Mouse (Mus musculus) megakaryocyte, embryonic 14.5 days (primary cell): ENCODE data around the gene Sdk2.

Source experiments
- FLI1 ChIP-seq: IDR thresholded peaks from 2 replicates; pipeline ENCODE4 v1.6.1; 2012; ENCODE audit warnings: low read length, inconsistent platforms, mixed read lengths
- GATA1 ChIP-seq: IDR thresholded peaks from 3 replicates; pipeline ENCODE4 v1.6.1; 2012; ENCODE audit warnings: mixed read lengths, low read length, inconsistent platforms, borderline replicate concordance

GRCm38 (mm10) chr11:113806382-113807077 lies 260.3 kb downstream of the Sdk2 start:
- TF ChIP-seq GATA1 = no peak
- no peak for TF ChIP-seq FLI1
